Mouse (Mus musculus) midbrain, postnatal 0 days (tissue): ENCODE measurements around the gene Cbarp. TPM values are rescaled to one million over a fixed set of nuclear protein-coding genes. Genes with fewer than 3 reads are reported as not detected.
A peak's percentile ranks its signal among the peaks of the same experiment; 100 is the strongest.

Source experiments
- ATAC-seq: fragments of 200-750 bp; cut with Nextera tagmentation; 2 replicates; pipeline ENCODE4 v1.8.0; 2017; ENCODE audit warnings: moderate number of reproducible peaks, mild to moderate bottlenecking, moderate TSS enrichment, moderate library complexity; ENCODE audit not compliant: low FRiP score
- DNase-seq: peaks from one replicate; pipeline ENCODE4 v3.0.0-alpha.2; 2015; ENCODE audit warnings: low spot score
- H3K27ac ChIP-seq: fragments of 300-500 bp; sonication (generic); 2 replicates; pipeline ENCODE4 v1.5.1; 2014; ENCODE audit warnings: low read depth, mild to moderate bottlenecking, low read length, mixed read lengths
- H3K27me3 ChIP-seq: fragments of 300-500 bp; sonication (generic); 2 replicates; pipeline ENCODE4 v1.6.1; 2014; ENCODE audit warnings: low read length, control low read depth, mixed read lengths; ENCODE audit not compliant: insufficient read depth
- H3K36me3 ChIP-seq: fragments of 300-500 bp; sonication (generic); 2 replicates; pipeline ENCODE4 v1.6.1; 2014; ENCODE audit warnings: low read length, control low read depth, mixed read lengths; ENCODE audit not compliant: insufficient read depth
- H3K4me1 ChIP-seq: fragments of 300-500 bp; sonication (generic); 2 replicates; pipeline ENCODE4 v1.6.1; 2014; ENCODE audit warnings: mild to moderate bottlenecking, control low read depth, antibody characterized with exemption, low read length, mixed read lengths; ENCODE audit not compliant: insufficient read depth
- H3K4me2 ChIP-seq: fragments of 300-500 bp; sonication (generic); 2 replicates; pipeline ENCODE4 v1.6.1; 2014; ENCODE audit warnings: low read depth, mild to moderate bottlenecking, low read length, mixed read lengths; ENCODE audit not compliant: poor library complexity, severe bottlenecking
- H3K4me3 ChIP-seq: fragments of 300-500 bp; sonication (generic); 2 replicates; pipeline ENCODE4 v1.5.1; 2014; ENCODE audit warnings: low read depth, mild to moderate bottlenecking, low read length, moderate library complexity
- H3K9ac ChIP-seq: fragments of 300-500 bp; sonication (generic); replicated peaks from 2 replicates; pipeline ENCODE4 v1.6.1; 2014; ENCODE audit warnings: mild to moderate bottlenecking, low read length, moderate library complexity, mixed read lengths; ENCODE audit not compliant: poor library complexity, severe bottlenecking
- H3K9me3 ChIP-seq: fragments of 300-500 bp; sonication (generic); 2 replicates; pipeline ENCODE4 v1.6.1; 2016; ENCODE audit warnings: low read length, control low read depth
- CTCF ChIP-seq: IDR thresholded peaks from 2 replicates; pipeline ENCODE4 v1.5.1; 2016; ENCODE audit warnings: antibody characterized with exemption, mild to moderate bottlenecking
- WGBS: fragments of 180-500 bp; shearing (Covaris S2); extraction: QIAGEN DNeasy Blood & Tissue Kit; methylation state at CpG from one replicate; pipeline ENCODE4 v1.1.7; 2014; 5-methylcytosine and 5-hydroxymethylcytosine counted together
- polyA plus RNA-seq: library from polyadenylated mRNA; unstranded; fragments of >200 nt; fragmentation: Nextera tagmentation; extraction: Ambion mirVana; gene quantifications from 2 replicates; pipeline ENCODE4 v1.2.1, GENCODE M21; 2015
- total RNA-seq: library from RNA; depleted of rRNA; stranded (reverse); fragments of >200 nt; gene quantifications from 2 replicates; pipeline ENCODE4 v1.2.3, GENCODE M21; 2014

Cbarp gene
- total and polyA plus RNA-seq, 2 experiments from 2014 or later = 120 to 273 TPM

- H3K27me3 ChIP-seq = no peaks in the 10 kb centered on the region
- H3K36me3 ChIP-seq = no peaks in the 10 kb centered on the region; the same call in 1 of the 2 replicates
- H3K4me2 ChIP-seq = no peak overlapping the region
- DNase-seq (no peak), ATAC-seq (no peak)
- H3K9me3 ChIP-seq = no peaks in the 10 kb centered on the region
- H3K9ac ChIP-seq = no peak overlapping the region
- TF ChIP-seq CTCF = no peak
- H3K4me3 ChIP-seq = no peak overlapping the region
- H3K27ac ChIP-seq = no peak overlapping the region
- 87% methylated on average over 6 of the region's 6 CpGs for WGBS
- no peaks in the 10 kb centered on the region for H3K4me1 ChIP-seq
Measured at GRCm38 (mm10) chr10:80094085-80094484, 46.5 kb downstream of the Cbarp start.

GRCm38 (mm10) chr10:80092690-80093089 lies 47.9 kb downstream of the Cbarp start:
- ATAC-seq (no peak), DNase-seq (no peak)
- no peaks in the 10 kb centered on the region for H3K4me1 ChIP-seq
- no peaks in the 10 kb centered on the region for H3K27me3 ChIP-seq
- WGBS = 82% methylated on average over 5 of the region's 5 CpGs
- no peaks in the 10 kb centered on the region for H3K9me3 ChIP-seq
- H3K4me2 ChIP-seq = no peak overlapping the region
- no peaks in the 10 kb centered on the region; the same call in 1 of the 2 replicates for H3K36me3 ChIP-seq
- no peak overlapping the region for H3K4me3 ChIP-seq
- no peak for TF ChIP-seq CTCF
- H3K27ac ChIP-seq = no peak overlapping the region
- H3K9ac ChIP-seq = no peak overlapping the region

- DNase-seq = no peak
- WGBS = 95% methylated on average over 6 of the region's 6 CpGs
- Histone ChIP-seq H3K4me3 (no peak overlapping the region), H3K27me3 (no peaks in the 10 kb centered on the region), H3K4me2 (no peak overlapping the region), H3K4me1 (no peaks in the 10 kb centered on the region), H3K9me3 (no peaks in the 10 kb centered on the region), H3K36me3 (no peaks in the 10 kb centered on the region; the same call in 1 of the 2 replicates), H3K27ac (no peak overlapping the region), H3K9ac (no peak overlapping the region)
- no peak for ATAC-seq
- no peak for TF ChIP-seq CTCF
Measured at GRCm38 (mm10) chr10:80091527-80091926, 49.1 kb downstream of the Cbarp start.

GRCm38 (mm10) chr10:80089146-80089545 lies 51.5 kb downstream of the Cbarp start:
- no peak overlapping the region for H3K4me2 ChIP-seq
- ATAC-seq (no peak), DNase-seq (no peak)
- H3K4me1 ChIP-seq = no peaks in the 10 kb centered on the region
- no peak overlapping the region for H3K9ac ChIP-seq
- WGBS = 68% methylated on average over 4 of the region's 4 CpGs
- no peak overlapping the region for H3K27ac ChIP-seq
- H3K36me3 ChIP-seq = peaks cover 6% of the 10 kb centered on the region
- H3K27me3 ChIP-seq = no peaks in the 10 kb centered on the region
- no peaks in the 10 kb centered on the region for H3K9me3 ChIP-seq
- H3K4me3 ChIP-seq = no peak overlapping the region
- peak; percentile 13; the same call in 1 of the 2 replicates for TF ChIP-seq CTCF

GRCm38 (mm10) chr10:80087483-80087882 lies 53.2 kb downstream of the Cbarp start:
- Histone ChIP-seq H3K27ac (no peak overlapping the region), H3K4me3 (no peak overlapping the region), H3K4me2 (no peak overlapping the region), H3K36me3 (peaks cover 18% of the 10 kb centered on the region), H3K27me3 (no peaks in the 10 kb centered on the region), H3K9me3 (no peaks in the 10 kb centered on the region), H3K9ac (no peak overlapping the region), H3K4me1 (no peaks in the 10 kb centered on the region)
- ATAC-seq = no peak
- TF ChIP-seq CTCF = no peak
- 95% methylated on average over 8 of the region's 8 CpGs for WGBS
- no peak for DNase-seq

- Histone ChIP-seq H3K9me3 (no peaks in the 10 kb centered on the region), H3K4me2 (no peak overlapping the region), H3K36me3 (peaks cover 24% of the 10 kb centered on the region), H3K27me3 (no peaks in the 10 kb centered on the region), H3K9ac (no peak overlapping the region), H3K27ac (no peak overlapping the region), H3K4me1 (no peaks in the 10 kb centered on the region), H3K4me3 (no peak overlapping the region)
- WGBS = 82% methylated on average over 3 of the region's 3 CpGs
- no peak for TF ChIP-seq CTCF
- ATAC-seq (no peak), DNase-seq (no peak)
Measured at GRCm38 (mm10) chr10:80086847-80087246, 53.8 kb downstream of the Cbarp start.
